Mouse (Mus musculus): ENCODE measurements at regions not wholly inside any gene's neighbourhood (a gene's known extent, or its start where the extent isn't known, plus 50 kb on each side); places are given as distances from the start of the nearest gene placed in this dataset.

GRCm38 (mm10) chr4:95451831-95452230 is 105.5 kb upstream of the Fggy start:
- ATAC-seq (ENCODE audit: extremely low read depth, insufficient number of reproducible peaks, low FRiP score, poor library complexity, severe bottlenecking) (no peak), DNase-seq (ENCODE audit: low spot score) (no peak)
- no peaks in the 10 kb centered on the region for H3K4me1 ChIP-seq (ENCODE audit: insufficient read depth, low read depth, low read length)
- no peaks in the 10 kb centered on the region for H3K9me3 ChIP-seq (replicated peaks)
- no peaks in the 10 kb centered on the region for H3K27me3 ChIP-seq (ENCODE audit: insufficient read depth, low read length)
- no peaks in the 10 kb centered on the region for H3K36me3 ChIP-seq (replicated peaks)
- no peak overlapping the region for H3K4me3 ChIP-seq (ENCODE audit: low read depth, low read length)
- TF ChIP-seq POLR2AphosphoS5 (IDR thresholded peaks at IDR 0.05; ENCODE audit: insufficient replicate concordance, low read depth, low read length): no peak
- no peak for TF ChIP-seq TAL1 (conservative IDR thresholded peaks at IDR 0.05; ENCODE audit: low read depth, low read length)

GRCm38 (mm10) chr4:95456318-95456717 is 101.0 kb upstream of the Fggy start:
- Histone ChIP-seq H3K4me3 (ENCODE audit: low read depth, low read length) (no peak overlapping the region), H3K4me1 (ENCODE audit: insufficient read depth, low read depth, low read length) (no peaks in the 10 kb centered on the region), H3K9me3 (replicated peaks) (no peaks in the 10 kb centered on the region), H3K27me3 (ENCODE audit: insufficient read depth, low read length) (no peaks in the 10 kb centered on the region), H3K36me3 (replicated peaks) (no peaks in the 10 kb centered on the region)
- DNase-seq (ENCODE audit: low spot score) (no peak), ATAC-seq (ENCODE audit: extremely low read depth, insufficient number of reproducible peaks, low FRiP score, poor library complexity, severe bottlenecking) (no peak)
- TF ChIP-seq POLR2AphosphoS5 (IDR thresholded peaks at IDR 0.05; ENCODE audit: insufficient replicate concordance, low read depth, low read length) (no peak), CTCF (IDR thresholded peaks at IDR 0.05; ENCODE audit: low read depth, low read length) (no peak), TAL1 (conservative IDR thresholded peaks at IDR 0.05; ENCODE audit: low read depth, low read length) (no peak), GATA1 (IDR thresholded peaks at IDR 0.05; ENCODE audit: borderline replicate concordance, low read length) (no peak), GATA2 (IDR thresholded peaks at IDR 0.05; ENCODE audit: borderline replicate concordance, low read depth, low read length) (no peak)

DNA sequence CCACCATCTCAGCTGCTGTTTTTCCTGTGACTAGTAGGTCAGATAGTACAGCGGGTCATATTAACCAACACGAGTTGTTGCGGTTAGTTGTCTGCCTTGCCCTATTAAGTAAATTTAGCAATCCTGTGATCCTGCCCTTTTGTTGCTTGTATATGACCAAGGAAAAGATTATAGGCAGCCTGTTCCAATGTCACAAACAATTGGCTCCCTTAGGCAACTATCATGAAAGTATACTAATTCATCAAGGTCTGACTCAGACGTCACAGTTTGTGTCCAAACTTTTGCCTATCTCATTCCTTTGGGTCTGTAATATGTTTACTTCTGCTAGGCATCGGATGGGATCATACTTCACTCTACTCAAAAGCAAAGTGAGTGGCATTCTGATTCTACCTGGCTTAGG is 100.4 kb upstream of the Fggy start:
- ATAC-seq (ENCODE audit: extremely low read depth, insufficient number of reproducible peaks, low FRiP score, poor library complexity, severe bottlenecking): no peak
- Histone ChIP-seq H3K36me3 (replicated peaks) (no peaks in the 10 kb centered on the region), H3K4me1 (ENCODE audit: insufficient read depth, low read depth, low read length) (no peaks in the 10 kb centered on the region), H3K9me3 (replicated peaks) (no peaks in the 10 kb centered on the region), H3K4me3 (ENCODE audit: low read depth, low read length) (no peak overlapping the region), H3K27me3 (ENCODE audit: insufficient read depth, low read length) (no peaks in the 10 kb centered on the region)
- TF ChIP-seq GATA1 (IDR thresholded peaks at IDR 0.05; ENCODE audit: borderline replicate concordance, low read length) (no peak), CTCF (IDR thresholded peaks at IDR 0.05; ENCODE audit: low read depth, low read length) (no peak), TAL1 (conservative IDR thresholded peaks at IDR 0.05; ENCODE audit: low read depth, low read length) (no peak), POLR2AphosphoS5 (IDR thresholded peaks at IDR 0.05; ENCODE audit: insufficient replicate concordance, low read depth, low read length) (no peak), GATA2 (IDR thresholded peaks at IDR 0.05; ENCODE audit: borderline replicate concordance, low read depth, low read length) (no peak)
- no peak for DNase-seq (ENCODE audit: low spot score)

DNA sequence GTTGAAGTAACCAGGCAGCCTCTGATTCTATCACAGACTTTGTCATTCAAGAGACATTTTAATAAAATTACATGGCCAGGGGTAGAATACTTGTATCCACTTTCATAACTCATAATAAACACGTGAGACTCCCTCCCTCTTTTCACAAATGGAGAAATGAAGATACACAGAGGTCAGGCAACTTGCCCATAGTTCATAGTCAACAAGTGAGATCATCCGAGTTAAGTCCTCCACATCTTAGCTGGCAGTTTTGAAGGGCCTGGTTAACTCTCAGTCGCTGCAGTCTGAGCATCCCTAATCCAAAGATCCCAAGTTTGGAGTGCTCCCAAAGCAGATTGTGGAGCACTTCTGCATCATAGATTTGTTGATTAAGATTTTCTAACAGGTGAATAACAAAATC is 94.8 kb upstream of the Fggy start:
- Histone ChIP-seq H3K9me3 (replicated peaks) (no peaks in the 10 kb centered on the region), H3K36me3 (replicated peaks) (no peaks in the 10 kb centered on the region)

DNA sequence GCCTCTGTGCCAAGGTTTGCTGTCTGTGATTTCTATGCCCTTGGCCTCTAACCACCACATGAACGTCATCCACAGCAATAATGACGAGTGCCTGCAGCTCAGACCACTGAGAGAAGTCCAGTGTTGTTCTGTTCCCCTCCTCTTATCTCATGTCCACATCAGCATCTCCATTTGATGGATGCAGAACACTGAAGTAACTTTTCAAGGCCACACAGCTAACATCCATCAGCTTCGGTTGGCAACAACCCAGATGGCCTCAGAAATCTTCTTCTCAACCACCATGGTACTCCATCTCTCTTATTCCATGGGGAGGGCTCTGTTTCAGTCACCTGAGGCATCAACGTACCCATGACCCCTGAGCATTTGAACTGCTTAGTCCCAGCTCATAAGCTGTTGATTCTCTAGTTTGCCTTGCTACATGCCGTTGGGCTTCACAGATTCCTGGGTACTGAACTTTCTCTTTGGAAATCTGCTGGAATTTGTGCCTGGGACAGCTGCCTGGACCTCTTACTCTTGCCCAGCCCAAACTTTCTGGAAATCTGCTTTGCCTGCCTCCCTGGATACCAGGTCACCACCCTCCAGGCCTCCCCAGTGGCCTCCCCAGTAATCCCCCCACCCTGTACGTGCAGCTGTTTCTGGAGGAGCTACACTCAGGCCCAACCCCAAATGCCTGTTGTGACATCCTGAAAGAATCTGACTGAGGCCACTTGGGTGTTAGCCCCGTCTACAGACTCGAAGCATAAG is 94.1 kb upstream of the Fggy start:
- no peaks in the 10 kb centered on the region for H3K9me3 ChIP-seq (replicated peaks)
- DNase-seq (ENCODE audit: low spot score) (no peak), ATAC-seq (ENCODE audit: extremely low read depth, insufficient number of reproducible peaks, low FRiP score, poor library complexity, severe bottlenecking) (no peak)
- TF ChIP-seq TAL1 (conservative IDR thresholded peaks at IDR 0.05; ENCODE audit: low read depth, low read length) (no peak), POLR2AphosphoS5 (IDR thresholded peaks at IDR 0.05; ENCODE audit: insufficient replicate concordance, low read depth, low read length) (no peak), GATA1 (IDR thresholded peaks at IDR 0.05; ENCODE audit: borderline replicate concordance, low read length) (no peak), GATA2 (IDR thresholded peaks at IDR 0.05; ENCODE audit: borderline replicate concordance, low read depth, low read length) (no peak), CTCF (IDR thresholded peaks at IDR 0.05; ENCODE audit: low read depth, low read length) (no peak)
- no peaks in the 10 kb centered on the region for H3K27me3 ChIP-seq (ENCODE audit: insufficient read depth, low read length)
- H3K36me3 ChIP-seq (replicated peaks): no peaks in the 10 kb centered on the region
- H3K4me3 ChIP-seq (ENCODE audit: low read depth, low read length): no peak overlapping the region
- H3K4me1 ChIP-seq (ENCODE audit: insufficient read depth, low read depth, low read length): no peaks in the 10 kb centered on the region

More for the DNA sequence above, 94.8 kb upstream of the Fggy start:
- DNase-seq (ENCODE audit: low spot score) (no peak), ATAC-seq (ENCODE audit: extremely low read depth, insufficient number of reproducible peaks, low FRiP score, poor library complexity, severe bottlenecking) (no peak)
- no peak overlapping the region for H3K4me3 ChIP-seq (ENCODE audit: low read depth, low read length)
- no peaks in the 10 kb centered on the region for H3K4me1 ChIP-seq (ENCODE audit: insufficient read depth, low read depth, low read length)
- no peak for TF ChIP-seq TAL1 (conservative IDR thresholded peaks at IDR 0.05; ENCODE audit: low read depth, low read length)
- no peak for TF ChIP-seq GATA2 (IDR thresholded peaks at IDR 0.05; ENCODE audit: borderline replicate concordance, low read depth, low read length)
- TF ChIP-seq GATA1 (IDR thresholded peaks at IDR 0.05; ENCODE audit: borderline replicate concordance, low read length): no peak
- TF ChIP-seq POLR2AphosphoS5 (IDR thresholded peaks at IDR 0.05; ENCODE audit: insufficient replicate concordance, low read depth, low read length): no peak
- H3K27me3 ChIP-seq (ENCODE audit: insufficient read depth, low read length): no peaks in the 10 kb centered on the region

DNA sequence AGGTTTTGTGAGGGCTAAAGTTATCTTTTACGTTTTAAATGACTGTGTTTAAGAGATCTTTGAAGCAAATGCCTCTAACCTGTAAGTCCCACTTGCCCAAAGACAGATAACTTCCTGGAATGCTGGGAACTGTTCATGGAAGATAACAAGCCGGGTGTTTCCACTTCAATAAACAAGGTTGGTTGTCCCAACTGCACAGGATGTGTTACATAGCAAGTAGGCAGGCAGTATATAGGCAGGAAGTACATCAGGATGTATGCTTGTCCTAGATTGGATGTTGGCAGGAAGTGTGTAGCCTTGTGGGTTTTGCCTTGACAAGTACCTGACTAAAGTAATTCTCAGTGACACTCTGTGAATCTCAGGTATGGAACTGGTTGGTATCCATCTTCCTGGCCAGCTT is 90.7 kb upstream of the Fggy start:
- Histone ChIP-seq H3K4me1 (ENCODE audit: insufficient read depth, low read depth, low read length) (no peaks in the 10 kb centered on the region), H3K9me3 (replicated peaks) (no peaks in the 10 kb centered on the region), H3K36me3 (replicated peaks) (no peaks in the 10 kb centered on the region), H3K27me3 (ENCODE audit: insufficient read depth, low read length) (no peaks in the 10 kb centered on the region), H3K4me3 (ENCODE audit: low read depth, low read length) (no peak overlapping the region)
- no peak for TF ChIP-seq GATA1 (IDR thresholded peaks at IDR 0.05; ENCODE audit: borderline replicate concordance, low read length)
- TF ChIP-seq GATA2 (IDR thresholded peaks at IDR 0.05; ENCODE audit: borderline replicate concordance, low read depth, low read length): no peak
- TF ChIP-seq POLR2AphosphoS5 (IDR thresholded peaks at IDR 0.05; ENCODE audit: insufficient replicate concordance, low read depth, low read length): no peak
- no peak for TF ChIP-seq CTCF (IDR thresholded peaks at IDR 0.05; ENCODE audit: low read depth, low read length)
- no peak for TF ChIP-seq TAL1 (conservative IDR thresholded peaks at IDR 0.05; ENCODE audit: low read depth, low read length)
- DNase-seq (ENCODE audit: low spot score) (no peak), ATAC-seq (ENCODE audit: extremely low read depth, insufficient number of reproducible peaks, low FRiP score, poor library complexity, severe bottlenecking) (no peak)

All from G1E (cell line).